Mouse (Mus musculus) CH12.LX (cell line): Measurements from ENCODE around the gene Samd1. TPM values are rescaled to one million over a fixed set of nuclear protein-coding genes. Genes with fewer than 3 reads are reported as not detected.

Experiments used
- DNase-seq: peaks from one replicate; pipeline ENCODE4 v3.0.0-alpha.2; 2013; ENCODE audit errors: extremely low read depth
- H3K27ac ChIP-seq: 2 replicates; pipeline ENCODE4 v1.5.1; 2012; ENCODE audit warnings: low read depth, mild to moderate bottlenecking, control low read depth, moderate library complexity; ENCODE audit not compliant: insufficient read depth
- H3K27me3 ChIP-seq: replicated peaks from 2 replicates; pipeline ENCODE3; 2012; ENCODE audit warnings: inconsistent platforms
- H3K36me3 ChIP-seq, 2 experiments: replicated peaks in 1 of 2; 2 replicates each; pipeline versions ENCODE3 to v1.6.1; 2012; ENCODE audit warnings: inconsistent platforms in 1 of 2, low read length in 1 of 2, mild to moderate bottlenecking in 1 of 2, mixed read lengths in 1 of 2, moderate library complexity in 1 of 2; ENCODE audit not compliant: control insufficient read depth in 1 of 2, insufficient read depth in 1 of 2
- H3K4me1 ChIP-seq, 2 experiments: 2 replicates each; pipeline ENCODE4 v1.6.1; 2012; ENCODE audit warnings: inconsistent platforms in 1 of 2, moderate library complexity in 1 of 2; ENCODE audit not compliant: insufficient read depth in 2 of 2, control insufficient read depth in 1 of 2
- H3K4me2 ChIP-seq: 2 replicates; pipeline ENCODE4 v1.6.1; 2012; ENCODE audit warnings: low read depth, mild to moderate bottlenecking, control low read depth; ENCODE audit not compliant: poor library complexity, insufficient read depth, severe bottlenecking
- H3K4me3 ChIP-seq, 3 experiments: fragments of 150-350 bp in 1 of 3; sonication (generic) in 1 of 3; replicated peaks in 1 of 3; 2 replicates each; pipeline versions ENCODE3 to v1.5.1; 2011 to 2012; ENCODE audit warnings: low read depth in 2 of 3, low read length in 2 of 3, mild to moderate bottlenecking in 2 of 3, moderate library complexity in 2 of 3, control low read depth in 1 of 3, improper control_type of control experiment in 1 of 3, inconsistent platforms in 1 of 3, mixed read lengths in 1 of 3; ENCODE audit not compliant: poor library complexity in 1 of 3
- H3K79me2 ChIP-seq: replicated peaks from 2 replicates; pipeline ENCODE4 v1.6.1; 2012; ENCODE audit warnings: mild to moderate bottlenecking, moderate library complexity; ENCODE audit not compliant: control insufficient read depth, poor library complexity, insufficient read depth, severe bottlenecking; ENCODE audit errors: extremely low read depth
- H3K9ac ChIP-seq: 2 replicates; pipeline ENCODE4 v1.6.1; 2012; ENCODE audit warnings: low read depth, mild to moderate bottlenecking, control low read depth, moderate library complexity; ENCODE audit not compliant: insufficient read depth
- H3K9me3 ChIP-seq: replicated peaks from 2 replicates; pipeline ENCODE3; 2012; ENCODE audit warnings: low read length, inconsistent platforms, mixed read lengths
- CHD1 ChIP-seq: IDR thresholded peaks from 2 replicates; pipeline ENCODE4 v1.6.1; 2012; ENCODE audit warnings: low read depth, low read length, improper control_type of control experiment, inconsistent platforms
- CHD2 ChIP-seq: IDR thresholded peaks from 2 replicates; pipeline ENCODE4 v1.6.1; 2011; ENCODE audit warnings: low read length, improper control_type of control experiment
- CTCF ChIP-seq, 2 experiments: IDR thresholded peaks in 1 of 2; conservative IDR thresholded peaks in 1 of 2; 2 replicates each; pipeline ENCODE4 v1.5.1; 2011 to 2012; ENCODE audit warnings: low read depth in 2 of 2, low read length in 2 of 2, improper control_type of control experiment in 1 of 2, inconsistent platforms in 1 of 2, mild to moderate bottlenecking in 1 of 2, moderate library complexity in 1 of 2
- ELF1 ChIP-seq: IDR thresholded peaks from 2 replicates; pipeline ENCODE4 v1.6.1; 2014; ENCODE audit warnings: low read depth, mild to moderate bottlenecking, inconsistent platforms, low read length, improper control_type of control experiment
- GABPA ChIP-seq: IDR thresholded peaks from 2 replicates; pipeline ENCODE4 v1.6.1; 2012; ENCODE audit warnings: low read depth, low read length, improper control_type of control experiment, inconsistent platforms; ENCODE audit not compliant: insufficient replicate concordance
- HCFC1 ChIP-seq: IDR thresholded peaks from 2 replicates; pipeline ENCODE4 v1.6.1; 2012; ENCODE audit warnings: low read depth, mild to moderate bottlenecking, inconsistent platforms, low read length, improper control_type of control experiment
- IRF4 ChIP-seq: IDR thresholded peaks from 2 replicates; pipeline ENCODE4 v1.6.1; 2014; ENCODE audit warnings: low read depth, mild to moderate bottlenecking, inconsistent platforms, low read length, improper control_type of control experiment
- MAZ ChIP-seq: IDR thresholded peaks from 2 replicates; pipeline ENCODE4 v1.6.1; 2012; ENCODE audit warnings: low read depth, mild to moderate bottlenecking, inconsistent platforms, low read length, improper control_type of control experiment, moderate library complexity
- MEF2A ChIP-seq: IDR thresholded peaks from 2 replicates; pipeline ENCODE4 v1.6.1; 2014; ENCODE audit warnings: low read depth, mild to moderate bottlenecking, inconsistent platforms, low read length, improper control_type of control experiment, borderline replicate concordance
- NELFE ChIP-seq: IDR thresholded peaks from 2 replicates; pipeline ENCODE4 v1.6.1; 2011; ENCODE audit warnings: low read depth, low read length, improper control_type of control experiment
- NRF1 ChIP-seq: IDR thresholded peaks from 2 replicates; pipeline ENCODE4 v1.6.1; 2014; ENCODE audit warnings: low read depth, mild to moderate bottlenecking, inconsistent platforms, low read length, improper control_type of control experiment, moderate library complexity
- PAX5 ChIP-seq: IDR thresholded peaks from 2 replicates; pipeline ENCODE4 v1.6.1; 2012; ENCODE audit warnings: low read length, inconsistent platforms, mixed read lengths
- POLR2AphosphoS2 ChIP-seq: IDR thresholded peaks from 2 replicates; pipeline ENCODE4 v1.6.1; 2011; ENCODE audit warnings: low read depth, low read length, improper control_type of control experiment
- RAD21 ChIP-seq: IDR thresholded peaks from 2 replicates; pipeline ENCODE4 v1.6.1; 2011; ENCODE audit warnings: low read depth, mild to moderate bottlenecking, low read length, improper control_type of control experiment, moderate library complexity
- SIN3A ChIP-seq: IDR thresholded peaks from 2 replicates; pipeline ENCODE4 v1.6.1; 2012; ENCODE audit warnings: low read length, improper control_type of control experiment, inconsistent platforms
- SMC3 ChIP-seq: IDR thresholded peaks from 2 replicates; pipeline ENCODE4 v1.6.1; 2011; ENCODE audit warnings: low read depth, low read length, improper control_type of control experiment
- TBP ChIP-seq: conservative IDR thresholded peaks from 2 replicates; pipeline ENCODE4 v1.6.1; 2011; ENCODE audit warnings: low read depth, low read length, improper control_type of control experiment
- TCF12 ChIP-seq: IDR thresholded peaks from 2 replicates; pipeline ENCODE4 v1.6.1; 2014; ENCODE audit warnings: low read depth, mild to moderate bottlenecking, inconsistent platforms, low read length, improper control_type of control experiment
- UBTF ChIP-seq: IDR thresholded peaks from 2 replicates; pipeline ENCODE4 v1.6.1; 2012; ENCODE audit warnings: low read depth, mild to moderate bottlenecking, inconsistent platforms, low read length, improper control_type of control experiment, moderate library complexity
- USF2 ChIP-seq: conservative IDR thresholded peaks from 2 replicates; pipeline ENCODE4 v1.6.1; 2011; ENCODE audit warnings: low read depth, low read length, improper control_type of control experiment
- ZC3H11A ChIP-seq: IDR thresholded peaks from 2 replicates; pipeline ENCODE4 v1.6.1; 2012; ENCODE audit warnings: low read depth, mild to moderate bottlenecking, inconsistent platforms, low read length, improper control_type of control experiment
- ZNF384 ChIP-seq: IDR thresholded peaks from 2 replicates; pipeline ENCODE4 v1.6.1; 2012; ENCODE audit warnings: low read depth, low read length, improper control_type of control experiment, inconsistent platforms
- dilution Hi-C: fragments of 300-500 bp; cut with MboI; formaldehyde crosslinking; loops from 2 replicates; pipeline ENCODE4 v1.14.3; 2020; ENCODE audit warnings: low sequenced_read_pairs; ENCODE audit not compliant: extremely low pct_unique_long_range_greater_than_20kb, extremely low pct_ligation_motif_present
- in situ Hi-C: fragments of 300-500 bp; cut with MboI; formaldehyde crosslinking; loops from 3 replicates; pipeline ENCODE4 v1.14.3; 2019; ENCODE audit warnings: low sequenced_read_pairs, low pct_ligation_motif_present, low pct_unique_long_range_greater_than_20kb, mixed read lengths
- polyA plus RNA-seq: library from polyadenylated mRNA; unstranded; fragments of >175 nt; gene quantifications from 2 replicates; pipeline ENCODE4 v1.2.1, GENCODE M21; 2012; ENCODE audit warnings: low read depth; ENCODE audit not compliant: insufficient read length
- total RNA-seq, 2 experiments: library from RNA; depleted of rRNA; stranded (reverse); fragments of 300-350 nt in 1 of 2; fragments of >200 nt in 1 of 2; gene quantifications; 2 replicates each; pipeline ENCODE4 v1.2.3; 2012 to 2014

The Samd1 gene
- total and polyA plus RNA-seq, 3 experiments, result 42.1 to 54.5 (median 42.3) TPM

GRCm38 (mm10) chr8:83989243-83989642, 8.2 kb upstream of the Samd1 start:
- no peak for DNase-seq
- TF ChIP-seq RAD21 (no peak), ZC3H11A (no peak), CHD1 (no peak), MAZ (no peak), SIN3A (no peak)

GRCm38 (mm10) chr8:83990170-83990569, 7.3 kb upstream of the Samd1 start:
- Histone ChIP-seq H3K9ac (no peak overlapping the region), H3K4me3 (no peak overlapping the region), H3K79me2 (no peaks in the 10 kb centered on the region), H3K9me3 (no peaks in the 10 kb centered on the region), H3K4me2 (no peak overlapping the region)
- dilution Hi-C loops, result no loop called here
- TF ChIP-seq USF2, result no peak
- no peak for TF ChIP-seq ELF1
- no peak for TF ChIP-seq IRF4
- no peak for TF ChIP-seq CTCF (conservative IDR thresholded peaks at IDR 0.05 in 1 of 2, IDR thresholded peaks at IDR 0.05 in 1 of 2; ENCODE audit: low read depth in 2 of 2, low read length in 2 of 2)
- TF ChIP-seq POLR2AphosphoS2, result no peak
- TF ChIP-seq, all 38 proteins: peak for 0
- Histone ChIP-seq H3K36me3 (peaks cover 31 to 59% of the 10 kb centered on the region in 2 experiments), H3K27me3 (no peaks in the 10 kb centered on the region), H3K4me1 (peaks cover 0 to 42% of the 10 kb centered on the region in 2 experiments; a peak in 2 of 4 replicates), H3K27ac (no peak overlapping the region)
- no peak for DNase-seq
- in situ Hi-C loops, result no loop called here

More at GRCm38 (mm10) chr8:83989243-83989642, 8.2 kb upstream of the Samd1 start:
- Histone ChIP-seq H3K4me2 (no peak overlapping the region), H3K27me3 (no peaks in the 10 kb centered on the region), H3K36me3 (peaks cover 34 to 63% of the 10 kb centered on the region in 2 experiments), H3K9me3 (no peaks in the 10 kb centered on the region), H3K4me1 (peaks cover 0 to 40% of the 10 kb centered on the region in 2 experiments; a peak in 2 of 4 replicates), H3K4me3 (no peak overlapping the region), H3K79me2 (no peaks in the 10 kb centered on the region), H3K9ac (no peak overlapping the region), H3K27ac (no peak overlapping the region)
- dilution Hi-C loops (no loop called here), in situ Hi-C loops (no loop called here)

- Histone ChIP-seq H3K27ac (no peak overlapping the region), H3K36me3 (peaks cover 24 to 42% of the 10 kb centered on the region in 2 experiments), H3K79me2 (no peaks in the 10 kb centered on the region), H3K4me1 (peaks cover 0 to 29% of the 10 kb centered on the region in 2 experiments; a peak in 2 of 4 replicates), H3K9ac (no peak overlapping the region), H3K4me2 (no peak overlapping the region), H3K27me3 (no peaks in the 10 kb centered on the region), H3K9me3 (no peaks in the 10 kb centered on the region), H3K4me3 (no peak overlapping the region)
- in situ Hi-C loops, result no loop called here
- TF ChIP-seq UBTF, result no peak
- no peak for TF ChIP-seq PAX5
- no peak for TF ChIP-seq POLR2AphosphoS2
- TF ChIP-seq MEF2A, result no peak
- TF ChIP-seq TBP, result no peak
- no peak for TF ChIP-seq ZNF384
- TF ChIP-seq TCF12, result no peak
- no peak for TF ChIP-seq GABPA
- TF ChIP-seq CHD2, result no peak
- no peak for TF ChIP-seq NELFE
- TF ChIP-seq NRF1, result no peak
- TF ChIP-seq SMC3, result no peak
- no peak for TF ChIP-seq HCFC1
- dilution Hi-C loops, result no loop called here
- no peak for DNase-seq
Observed at GRCm38 (mm10) chr8:83992488-83992887, 5.0 kb upstream of the Samd1 start.
